Mouse (Mus musculus): Measurements from ENCODE around the gene Irf8.

- TF ChIP-seq GATA1 (IDR thresholded peaks at IDR 0.05; ENCODE audit: borderline replicate concordance, low read length): no peak
- no peak for TF ChIP-seq FLI1 (IDR thresholded peaks at IDR 0.05; ENCODE audit: low read length)
These were observed 4.8 kb downstream of the Irf8 start for GRCm38 (mm10) chr8:120741001-120741400.

All from megakaryocyte, embryonic 14.5 days (primary cell).